Mouse (Mus musculus) frontal cortex, adult (tissue): ENCODE measurements at regions not wholly inside any gene's neighbourhood (a gene's known extent, or its start where the extent isn't known, plus 50 kb on each side); places are given as distances from the start of the nearest gene placed in this dataset.
"Not testable (repeated sequence)": the region's sequence is repeated elsewhere in the genome, so short reads cannot be mapped to it uniquely, and the experiment has no call there.

Source experiments
- ATAC-seq: cut with Nextera tagmentation; 2 replicates; pipeline ENCODE4 v1.9.2; 2017; ENCODE audit warnings: mild to moderate bottlenecking, moderate library complexity, mixed read lengths; ENCODE audit not compliant: low TSS enrichment

DNA sequence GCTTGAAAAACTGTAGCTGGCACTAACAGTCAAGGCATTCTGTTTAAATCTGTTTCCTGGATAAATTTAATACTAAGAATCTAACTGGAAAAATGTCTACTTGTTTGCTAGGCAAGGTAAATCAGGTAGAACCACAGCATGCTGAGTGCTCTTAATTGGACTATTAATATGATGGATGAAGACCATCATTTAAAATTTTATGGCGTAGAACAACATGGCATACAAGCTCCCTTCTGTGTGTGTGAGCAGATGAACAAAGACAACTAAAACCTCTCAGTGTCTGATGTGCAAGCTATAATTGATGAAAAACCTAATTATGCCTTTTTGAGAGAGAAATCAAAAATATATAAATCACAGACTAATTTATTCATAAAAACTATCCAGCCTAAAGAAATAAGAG, 705.7 kb upstream of the Cobl start:
- ATAC-seq = no peak

DNA sequence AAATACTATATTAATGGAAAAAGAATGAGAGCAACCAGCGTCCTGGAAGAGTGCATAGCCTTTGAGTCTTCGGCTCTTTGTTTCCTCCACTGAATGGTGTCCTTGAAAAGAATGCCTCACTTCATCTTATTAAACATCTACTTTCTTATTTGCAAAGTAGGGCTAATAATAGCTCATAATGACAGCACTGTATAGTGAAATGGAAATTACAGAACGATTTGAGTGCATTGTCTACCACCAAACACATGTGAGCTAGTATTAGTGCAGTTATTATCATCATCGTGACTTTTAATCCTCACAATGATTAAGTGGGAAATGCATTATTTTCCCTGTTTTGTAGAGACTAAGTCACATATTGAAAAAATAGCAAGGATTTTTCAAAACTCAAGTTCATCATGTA, 687.1 kb upstream of the Cobl start:
- ATAC-seq = no peak

DNA sequence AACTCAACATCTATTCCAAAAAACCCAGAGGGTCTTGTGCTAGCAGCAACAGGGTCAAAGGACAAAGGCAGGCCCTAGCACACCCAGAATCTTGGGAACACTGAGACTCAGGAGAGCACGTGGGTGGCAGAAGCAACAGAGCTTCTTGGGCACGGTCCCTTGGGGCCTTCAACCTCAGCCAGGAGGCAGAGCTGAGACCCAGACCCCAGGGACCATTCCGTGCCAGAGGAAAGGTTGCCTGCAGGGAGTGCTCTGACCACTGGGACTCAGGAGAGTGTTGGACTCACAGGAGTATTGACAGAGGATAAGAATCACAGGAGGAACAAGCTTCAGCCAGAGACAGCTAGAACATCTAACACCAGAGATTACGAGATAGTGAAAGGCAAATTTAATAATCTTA, 678.0 kb upstream of the Cobl start:
- not testable (repeated sequence) for ATAC-seq

- no peak for ATAC-seq
These were observed 662.0 kb upstream of the Cobl start for GRCm38 (mm10) chr11:13126808-13127207.

- peak; percentile 99 for ATAC-seq
These were observed 647.7 kb upstream of the Cobl start for GRCm38 (mm10) chr11:13112486-13112885.
